Mouse (Mus musculus) C2C12 (cell line): ENCODE results near the gene Atg13. TPM values are rescaled to one million over a fixed set of nuclear protein-coding genes. Genes with fewer than 3 reads are reported as not detected.
A peak's percentile ranks its signal among the peaks of the same experiment; 100 is the strongest.

ENCODE experiments used
- H3K27me3 ChIP-seq: one replicate; pipeline ENCODE4 v1.6.1; 2011; ENCODE audit not compliant: control insufficient read depth, insufficient read depth, insufficient read length
- H3K36me3 ChIP-seq: one replicate; pipeline ENCODE4 v1.6.1; 2011; ENCODE audit not compliant: control insufficient read depth, insufficient read depth
- H3K4me3 ChIP-seq: one replicate; pipeline ENCODE4 v1.5.1; 2011; ENCODE audit warnings: mild to moderate bottlenecking, control low read depth; ENCODE audit not compliant: poor library complexity, insufficient read depth, severe bottlenecking
- H3K79me2 ChIP-seq: one replicate; pipeline ENCODE4 v1.6.1; 2011; ENCODE audit not compliant: control insufficient read depth, insufficient read depth
- H3K79me3 ChIP-seq: one replicate; pipeline ENCODE4 v1.6.1; 2011; ENCODE audit warnings: low read depth, control low read depth
- H3ac ChIP-seq: one replicate; pipeline ENCODE3; 2011; ENCODE audit warnings: low read depth; ENCODE audit not compliant: control insufficient read depth, insufficient read length
- CEBPB ChIP-seq: IDR thresholded peaks from one replicate; pipeline ENCODE4 v1.6.1; 2011; ENCODE audit warnings: low read depth, mild to moderate bottlenecking, control low read depth, moderate library complexity
- CTCF ChIP-seq: IDR thresholded peaks from one replicate; pipeline ENCODE4 v1.5.1; 2011; ENCODE audit not compliant: control insufficient read depth, insufficient read depth, insufficient read length
- FOSL1 ChIP-seq: IDR thresholded peaks from one replicate; pipeline ENCODE4 v1.8.0; 2011; ENCODE audit warnings: mild to moderate bottlenecking, low read length; ENCODE audit not compliant: poor library complexity, insufficient read depth, severe bottlenecking
- MAX ChIP-seq: IDR thresholded peaks from one replicate; pipeline ENCODE4 v1.6.1; 2011; ENCODE audit warnings: mild to moderate bottlenecking, control low read depth
- MYOD1 ChIP-seq: IDR thresholded peaks from one replicate; pipeline ENCODE4 v1.6.1; 2011; ENCODE audit warnings: low read depth; ENCODE audit not compliant: control insufficient read depth, insufficient read length
- MYOG ChIP-seq: IDR thresholded peaks from one replicate; pipeline ENCODE4 v1.6.1; 2011; ENCODE audit not compliant: control insufficient read depth, insufficient read length; ENCODE audit errors: extremely low read depth
- USF1 ChIP-seq: IDR thresholded peaks from one replicate; pipeline ENCODE4 v1.6.1; 2011; ENCODE audit warnings: low read depth, mild to moderate bottlenecking, control low read depth, moderate library complexity
- polyA plus RNA-seq: library from polyadenylated mRNA; unstranded; fragments of >200 nt; fragmentation: generic; extraction: Trizol; gene quantifications from one replicate; pipeline ENCODE4 v1.2.1, GENCODE M21; 2012; ENCODE audit warnings: missing spikeins

The Atg13 gene
- polyA plus RNA-seq, 1 experiment: 12.9 TPM

DNA sequence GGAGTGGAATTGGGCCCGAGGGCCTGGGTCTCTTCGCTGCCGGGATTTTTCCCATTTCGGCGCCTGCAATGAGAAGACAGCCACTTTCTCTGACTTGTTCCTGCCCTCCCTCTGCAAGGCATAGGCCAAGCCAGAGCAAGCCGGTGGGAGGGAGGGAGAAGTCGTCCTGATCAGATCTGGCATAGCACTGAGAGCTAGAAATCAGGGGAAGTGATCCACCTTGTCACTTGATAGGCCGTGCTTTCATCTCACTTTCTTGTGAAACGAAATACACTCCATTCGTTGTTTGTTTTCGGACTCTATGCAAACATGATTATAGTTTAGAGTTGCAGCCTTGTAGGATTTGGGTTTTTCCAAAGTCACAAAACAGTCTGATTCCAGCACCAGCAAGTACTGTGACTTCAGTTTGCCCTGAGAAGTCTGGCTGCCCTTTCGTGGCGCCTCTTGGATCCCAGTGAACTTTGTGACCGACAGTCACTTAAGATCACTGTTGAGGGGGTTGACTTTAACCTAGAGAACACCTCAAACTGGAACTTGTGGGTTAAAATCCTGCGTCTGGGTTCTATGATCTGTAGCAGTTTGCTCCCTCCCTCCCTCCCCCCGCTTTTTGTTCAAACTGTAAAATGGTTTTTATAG is 59.9 kb downstream of the Atg13 start:
- peaks cover 55% of the 10 kb centered on the region for H3K36me3 ChIP-seq
- TF ChIP-seq CEBPB (no peak), MYOG (no peak), FOSL1 (no peak), MAX (no peak), MYOD1 (no peak)
- no peaks in the 10 kb centered on the region for H3K27me3 ChIP-seq

DNA sequence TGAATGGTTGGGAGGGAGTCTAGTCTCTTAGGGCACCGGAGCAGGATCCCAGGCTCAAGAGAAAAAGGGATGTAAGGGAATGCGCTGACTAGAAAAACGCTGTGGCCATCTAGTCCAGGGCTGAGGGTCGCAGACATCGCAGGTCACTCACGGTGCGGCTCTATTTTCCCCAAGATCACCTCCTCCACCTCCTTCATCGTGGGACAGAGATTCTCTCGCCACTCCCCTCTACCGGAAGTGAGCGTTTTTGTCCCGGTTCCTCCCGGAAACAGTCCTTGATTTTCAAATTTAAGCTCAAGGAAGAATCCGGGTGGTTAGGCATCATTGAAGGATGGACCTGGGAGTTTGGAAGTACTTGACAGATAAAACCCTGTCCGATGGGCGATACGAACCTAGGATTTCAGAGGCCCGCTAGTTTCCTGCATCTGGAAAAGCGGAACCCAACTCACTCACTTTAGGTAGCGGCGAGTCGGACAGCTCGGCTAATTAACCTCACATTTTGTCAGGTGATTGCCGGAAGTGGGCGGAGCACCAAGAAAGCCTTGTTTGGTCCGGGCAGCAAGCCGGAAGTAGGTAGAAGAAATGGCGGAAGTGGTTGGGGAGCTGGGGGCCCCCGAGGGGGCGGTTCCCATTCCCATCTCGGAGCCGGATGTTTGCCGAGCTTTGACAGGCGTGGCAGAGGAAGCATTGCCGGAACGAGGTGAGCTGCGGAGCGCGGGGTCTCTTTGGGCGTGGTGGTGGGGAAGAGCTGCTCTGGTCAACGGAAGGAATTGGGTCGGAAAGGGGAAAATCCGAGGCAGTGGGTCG is 60.6 kb downstream of the Atg13 start, which contains the start of the genes Zfp408 and Arhgap1:
Gene Zfp408 (minus strand): TSS at position 239 of the 807 bp plus-strand sequence.
Gene Arhgap1 (plus strand): TSS at position 308 of the 807 bp plus-strand sequence.
- Histone ChIP-seq H3K79me2 (peaks cover 86% of the 10 kb centered on the region), H3K27me3 (no peaks in the 10 kb centered on the region), H3ac (peak within 1 kb of the TSS; percentile 91), H3K36me3 (peaks cover 56% of the 10 kb centered on the region), H3K4me3 (peak within 1 kb of the TSS; percentile 93), H3K79me3 (peaks cover 30% of the 10 kb centered on the region)
- peak; percentile 86 for TF ChIP-seq USF1
- TF ChIP-seq MYOG: no peak
- no peak for TF ChIP-seq MYOD1
- TF ChIP-seq CEBPB: no peak
- no peak for TF ChIP-seq CTCF
- TF ChIP-seq FOSL1: no peak
- TF ChIP-seq MAX: peak; percentile 82

More for the DNA sequence above, 59.9 kb downstream of the Atg13 start:
- peaks cover 86% of the 10 kb centered on the region for H3K79me2 ChIP-seq
- H3K79me3 ChIP-seq: peaks cover 30% of the 10 kb centered on the region
- peak overlapping the region; percentile 75 for H3ac ChIP-seq
- peak overlapping the region; percentile 93 for H3K4me3 ChIP-seq

DNA sequence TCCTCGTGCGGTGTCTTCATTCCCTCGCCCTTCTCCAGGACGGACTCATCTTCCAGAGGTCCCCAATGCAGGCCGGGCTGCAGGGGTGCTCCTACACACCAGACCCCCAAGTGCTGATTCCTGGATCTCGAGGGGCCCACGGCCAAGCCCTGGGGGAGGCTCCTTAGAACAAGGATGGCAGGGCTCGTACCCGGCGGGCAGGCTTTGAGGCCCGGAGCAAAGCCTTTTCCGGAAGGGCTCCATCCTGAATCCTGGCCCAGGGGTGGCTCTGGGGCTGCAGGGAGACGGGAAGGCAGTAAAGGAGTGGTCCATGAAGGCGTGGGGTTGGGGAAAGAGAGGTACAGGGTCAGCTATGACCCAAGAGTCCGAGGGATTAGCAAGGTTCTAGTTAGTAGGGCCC is 61.2 kb downstream of the Atg13 start:
- peaks cover 56% of the 10 kb centered on the region for H3K36me3 ChIP-seq
- no peak for TF ChIP-seq MAX
- no peak for TF ChIP-seq MYOD1
- no peak for TF ChIP-seq MYOG
- no peak for TF ChIP-seq USF1
- no peak for TF ChIP-seq CTCF
- no peak for TF ChIP-seq CEBPB
- TF ChIP-seq FOSL1: no peak

DNA sequence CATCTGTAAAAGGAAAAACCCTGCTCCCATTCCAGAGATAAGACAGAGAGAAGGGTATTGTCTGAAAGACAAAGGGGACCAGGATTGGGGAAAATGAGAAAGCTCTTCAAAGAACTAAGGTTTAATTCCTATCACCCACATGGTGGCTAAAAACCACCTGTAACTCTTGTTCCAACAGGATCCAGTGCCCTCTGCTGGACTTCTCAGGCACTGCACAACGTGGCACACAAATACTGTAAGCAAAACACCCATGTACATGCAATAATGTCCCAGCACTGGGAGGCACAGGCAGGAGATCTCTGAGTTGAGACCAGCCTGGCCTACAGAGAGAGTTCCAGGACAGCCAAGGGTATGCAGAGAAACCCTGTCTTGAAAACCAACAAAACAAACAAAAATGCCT is 63.6 kb downstream of the Atg13 start:
- no peak overlapping the region for H3K4me3 ChIP-seq
- H3K36me3 ChIP-seq: peaks cover 47% of the 10 kb centered on the region
- H3K79me3 ChIP-seq: peaks cover 26% of the 10 kb centered on the region
- peaks cover 58% of the 10 kb centered on the region for H3K79me2 ChIP-seq
- TF ChIP-seq FOSL1 (no peak), CEBPB (no peak), MAX (peak; percentile 70), MYOD1 (no peak), MYOG (no peak), USF1 (no peak), CTCF (peak; percentile 34)
- H3ac ChIP-seq: no peak overlapping the region
- H3K27me3 ChIP-seq: no peaks in the 10 kb centered on the region

More for the DNA sequence above, 61.2 kb downstream of the Atg13 start:
- Histone ChIP-seq H3ac (peak overlapping the region; percentile 91), H3K79me2 (peaks cover 83% of the 10 kb centered on the region), H3K79me3 (peaks cover 30% of the 10 kb centered on the region), H3K27me3 (no peaks in the 10 kb centered on the region), H3K4me3 (peak overlapping the region; percentile 93)

DNA sequence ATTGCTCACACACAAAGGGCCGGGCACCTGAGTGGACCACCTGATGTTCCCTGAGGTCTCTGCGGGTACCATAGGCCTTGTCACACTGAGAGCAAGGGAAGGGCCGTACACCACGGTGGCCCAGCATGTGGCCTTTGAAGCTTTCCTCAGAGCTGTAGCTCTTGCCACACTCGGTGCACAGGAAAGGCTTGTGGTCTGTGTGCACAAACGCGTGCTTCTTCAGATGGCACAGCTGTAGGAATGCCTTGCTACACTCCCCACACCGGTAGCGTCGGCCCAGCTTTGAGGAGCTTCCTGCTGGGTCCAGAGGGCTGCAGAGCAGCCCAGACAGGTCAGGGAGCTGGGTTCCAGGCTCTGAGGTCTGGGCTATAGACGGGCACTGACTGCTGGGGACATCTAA is 64.6 kb downstream of the Atg13 start:
- peaks cover 45% of the 10 kb centered on the region for H3K36me3 ChIP-seq
- H3K4me3 ChIP-seq: no peak overlapping the region
- H3K79me2 ChIP-seq: peaks cover 49% of the 10 kb centered on the region
- no peaks in the 10 kb centered on the region for H3K27me3 ChIP-seq
- peaks cover 23% of the 10 kb centered on the region for H3K79me3 ChIP-seq
- H3ac ChIP-seq: no peak overlapping the region
- TF ChIP-seq USF1 (no peak), MAX (no peak), CTCF (no peak), MYOD1 (no peak), MYOG (no peak), FOSL1 (no peak), CEBPB (no peak)
